Mouse (Mus musculus) heart, postnatal 0 days (tissue): ENCODE data around the gene Cmtr1.

ENCODE experiments used
- CTCF ChIP-seq: IDR thresholded peaks from 2 replicates; pipeline ENCODE4 v1.5.1; 2016; ENCODE audit warnings: antibody characterized with exemption, control low read depth, low read depth
- EP300 ChIP-seq: IDR thresholded peaks from 2 replicates; pipeline ENCODE4 v1.6.1; 2016; ENCODE audit warnings: antibody characterized with exemption, low read depth

DNA sequence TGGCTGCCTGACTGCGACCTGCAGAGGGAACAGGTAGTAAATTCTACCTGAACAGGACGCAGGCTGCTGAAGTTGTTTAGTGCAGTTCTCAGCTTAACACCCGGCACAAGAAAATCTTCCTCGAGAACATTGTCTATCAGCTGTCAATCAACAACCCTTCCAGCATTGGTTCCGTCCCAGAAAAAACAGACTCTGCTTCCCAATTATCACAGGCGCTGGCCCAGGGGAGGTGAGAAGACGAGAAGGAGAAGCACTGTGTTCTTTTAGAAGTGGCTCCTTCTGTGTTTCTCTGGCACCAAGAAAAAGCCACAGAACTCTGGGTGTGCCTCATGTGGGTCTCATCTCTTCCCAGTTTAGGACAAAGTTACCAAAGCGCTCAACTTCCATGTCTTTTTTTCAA, 58.3 kb downstream of the Cmtr1 start:
- TF ChIP-seq CTCF (no peak), EP300 (no peak)
